Comparison of ENCODE assay signal across 8 mouse cellular contexts in genomic region chr13:85189644-85190121, GRCm38 (mm10). TPM values are rescaled to one million over a fixed set of nuclear protein-coding genes. Genes with fewer than 3 reads are reported as not detected.
DNase-seq lines count a peak whose midpoint lies in the region; ATAC-seq and TF ChIP-seq lines count a peak whose summit lies in the region.

No protein-coding gene starts in this region.

- no peaks in the 10 kb centered on the region for H3K9me3 ChIP-seq in hindbrain, postnatal 0 days (ENCODE audit: low read length)

- DNase-seq in gastrocnemius, postnatal 14 days: peak; percentile 29
- DNase-seq in gastrocnemius, postnatal 10 days: no peak
- DNase-seq in hindbrain, postnatal 0 days (ENCODE audit: low spot score): no peak
- peak; percentile 37 for DNase-seq in lung, postnatal 36 days
- no peak for DNase-seq in right cerebral cortex, postnatal 25 days
- DNase-seq in urinary bladder, postnatal 10 days (ENCODE audit: low spot score): no peak

- TF ChIP-seq CTCF in C2C12 (IDR thresholded peaks at IDR 0.05; ENCODE audit: control insufficient read depth, insufficient read depth, insufficient read length): no peak
- TF ChIP-seq CTCF in cortical plate, adult 2 months (IDR thresholded peaks at IDR 0.05; ENCODE audit: extremely low read depth, insufficient read depth, low read length): no peak
- no peak; the same call in 1 of the 2 replicates for TF ChIP-seq CTCF in hindbrain, postnatal 0 days (IDR thresholded peaks at IDR 0.05; ENCODE audit: low read depth)

- peaks cover 22% of the 10 kb centered on the region for H3K36me3 ChIP-seq in C2C12 (ENCODE audit: control insufficient read depth, insufficient read depth)
- no peaks in the 10 kb centered on the region; the same call in 1 of the 2 replicates for H3K36me3 ChIP-seq in hindbrain, postnatal 0 days (ENCODE audit: insufficient read depth, low read length)

- H3K4me1 ChIP-seq in cortical plate, adult 2 months (ENCODE audit: control insufficient read depth, insufficient read depth, low read length): 0 out of 2 replicates have a peak, but pooled peaks cover 2% of the 10 kb centered on the region
- H3K4me1 ChIP-seq in hindbrain, postnatal 0 days (ENCODE audit: insufficient read depth, low read length): no peaks in the 10 kb centered on the region; the same call in 1 of the 2 replicates

- H3K4me3 ChIP-seq in C2C12 (ENCODE audit: insufficient read depth, poor library complexity, severe bottlenecking): peak overlapping the region; percentile 90
- H3K4me3 ChIP-seq in cortical plate, adult 2 months (ENCODE audit: insufficient read depth, low read length): peak overlapping the region; percentile 99
- peak overlapping the region; percentile 91 for H3K4me3 ChIP-seq in hindbrain, postnatal 0 days (ENCODE audit: low read length)

- TF ChIP-seq POLR2A in cortical plate, adult 2 months (IDR thresholded peaks at IDR 0.05; ENCODE audit: extremely low read depth, insufficient read depth, low read length): no peak

- intact Hi-C loops in gastrocnemius, postnatal 14 days (cut with DNase I; ENCODE audit: low total_unique reads): no loop called here

- H3K4me2 ChIP-seq in hindbrain, postnatal 0 days (ENCODE audit: low read depth, low read length): peak overlapping the region; percentile 83

- peak; percentile 87 for ATAC-seq in hindbrain, postnatal 0 days

- peak overlapping the region; percentile 79 for H3K9ac ChIP-seq in hindbrain, postnatal 0 days (replicated peaks; ENCODE audit: low read length)

- H3K27ac ChIP-seq in cortical plate, adult 2 months (ENCODE audit: insufficient read depth, low read length): peak overlapping the region; percentile 88
- H3K27ac ChIP-seq in hindbrain, postnatal 0 days: peak overlapping the region; percentile 86

- H3K79me3 ChIP-seq in C2C12 (ENCODE audit: low read depth): peaks cover 4% of the 10 kb centered on the region

- peaks cover 23% of the 10 kb centered on the region for H3K79me2 ChIP-seq in C2C12 (ENCODE audit: control insufficient read depth, insufficient read depth)

- H3ac ChIP-seq in C2C12 (ENCODE audit: control insufficient read depth, insufficient read length, low read depth): peak overlapping the region; percentile 92

- H3K27me3 ChIP-seq in C2C12 (ENCODE audit: control insufficient read depth, insufficient read depth, insufficient read length): no peaks in the 10 kb centered on the region
- H3K27me3 ChIP-seq in hindbrain, postnatal 0 days (ENCODE audit: insufficient read depth, low read length): no peaks in the 10 kb centered on the region

- WGBS in hindbrain, postnatal 0 days: 1% methylated on average over 17 of the region's 17 CpGs

TF ChIP-seq in C2C12, 6 proteins besides CTCF, POLR2A, EP300 and RAD21:
- no peak for TF ChIP-seq FOSL1 (IDR thresholded peaks at IDR 0.05; ENCODE audit: insufficient read depth, low read length, poor library complexity, severe bottlenecking)
- no peak for TF ChIP-seq MAX (IDR thresholded peaks at IDR 0.05)
- TF ChIP-seq MYOD1 (IDR thresholded peaks at IDR 0.05; ENCODE audit: control insufficient read depth, insufficient read length, low read depth): no peak
- no peak for TF ChIP-seq MYOG (IDR thresholded peaks at IDR 0.05; ENCODE audit: control insufficient read depth, extremely low read depth, insufficient read length)
- no peak for TF ChIP-seq USF1 (IDR thresholded peaks at IDR 0.05; ENCODE audit: low read depth)
- TF ChIP-seq CEBPB (IDR thresholded peaks at IDR 0.05; ENCODE audit: low read depth): no peak

RNA-seq across cellular contexts. Expression of gene Ccnh, which starts 0.5 kb away (rescaled TPM):
- total RNA-seq in gastrocnemius, postnatal 14 days (2021): 10 to 100 TPM; 24.8 TPM
- 10 to 100 TPM; 21.7 to 32.5 TPM for total RNA-seq in gastrocnemius, postnatal 10 days (2021)
- 27.2 TPM for polyA plus RNA-seq in C2C12 (2012; fragmentation: generic; extraction: Trizol)
- polyA plus RNA-seq in cortical plate, adult 2 months (2012; rRNA removed): 54.8 and 55.7 TPM in 2 replicates
- 22.0 and 45.9 TPM in 2 replicates for total RNA-seq in hindbrain, postnatal 0 days (2014; rRNA removed)
- 78.9 and 87.2 TPM in 2 replicates for polyA plus RNA-seq in hindbrain, postnatal 0 days (2015; fragmentation: Nextera tagmentation; extraction: Ambion mirVana)

Comparison
In these comparisons a context has a peak if more than half of its experiments do, and no peak if none do; other contexts are left out.
1. DNase-seq: peak in gastrocnemius, postnatal 14 days (single experiment) and lung, postnatal 36 days (single experiment); none in gastrocnemius, postnatal 10 days (single experiment), hindbrain, postnatal 0 days (single experiment), right cerebral cortex, postnatal 25 days (single experiment) and urinary bladder, postnatal 10 days (single experiment).
2. Peak in every context shown above with its lines, with median percentiles within 50 percentile points of each other: H3K4me3 ChIP-seq.